Mouse (Mus musculus) cerebellum, postnatal 4 days (tissue): ENCODE measurements at regions not wholly inside any gene's neighbourhood (a gene's known extent, or its start where the extent isn't known, plus 50 kb on each side); places are given as distances from the start of the nearest gene placed in this dataset.
A peak's percentile ranks its signal among the peaks of the same experiment; 100 is the strongest.

Experiments used
- DNase-seq, 2 experiments: peaks; one replicate each; pipeline ENCODE4 v3.0.0; 2022; ENCODE audit warnings: low spot score in 2 of 2, mixed read lengths in 1 of 2

DNA sequence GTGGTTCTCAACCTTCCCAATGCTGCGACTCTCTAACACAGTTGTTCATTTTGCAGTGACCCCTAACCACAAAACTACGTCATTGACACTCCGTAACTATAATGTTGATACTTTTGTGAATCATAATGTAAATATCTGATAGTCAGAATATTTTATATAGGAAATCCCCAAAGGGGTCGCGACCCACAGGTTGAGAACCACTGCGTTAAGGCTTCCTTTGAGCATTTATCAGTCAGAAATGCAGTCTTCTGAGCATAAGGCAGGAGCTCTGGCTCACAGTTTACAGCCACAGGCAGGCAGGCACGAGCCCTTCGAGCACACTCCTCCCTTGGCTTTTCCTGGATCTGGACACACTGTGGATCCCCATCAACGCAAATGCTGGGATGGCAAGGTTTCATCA, 57.0 kb downstream of the Nxnl2 start:
- DNase-seq, result no peak

DNA sequence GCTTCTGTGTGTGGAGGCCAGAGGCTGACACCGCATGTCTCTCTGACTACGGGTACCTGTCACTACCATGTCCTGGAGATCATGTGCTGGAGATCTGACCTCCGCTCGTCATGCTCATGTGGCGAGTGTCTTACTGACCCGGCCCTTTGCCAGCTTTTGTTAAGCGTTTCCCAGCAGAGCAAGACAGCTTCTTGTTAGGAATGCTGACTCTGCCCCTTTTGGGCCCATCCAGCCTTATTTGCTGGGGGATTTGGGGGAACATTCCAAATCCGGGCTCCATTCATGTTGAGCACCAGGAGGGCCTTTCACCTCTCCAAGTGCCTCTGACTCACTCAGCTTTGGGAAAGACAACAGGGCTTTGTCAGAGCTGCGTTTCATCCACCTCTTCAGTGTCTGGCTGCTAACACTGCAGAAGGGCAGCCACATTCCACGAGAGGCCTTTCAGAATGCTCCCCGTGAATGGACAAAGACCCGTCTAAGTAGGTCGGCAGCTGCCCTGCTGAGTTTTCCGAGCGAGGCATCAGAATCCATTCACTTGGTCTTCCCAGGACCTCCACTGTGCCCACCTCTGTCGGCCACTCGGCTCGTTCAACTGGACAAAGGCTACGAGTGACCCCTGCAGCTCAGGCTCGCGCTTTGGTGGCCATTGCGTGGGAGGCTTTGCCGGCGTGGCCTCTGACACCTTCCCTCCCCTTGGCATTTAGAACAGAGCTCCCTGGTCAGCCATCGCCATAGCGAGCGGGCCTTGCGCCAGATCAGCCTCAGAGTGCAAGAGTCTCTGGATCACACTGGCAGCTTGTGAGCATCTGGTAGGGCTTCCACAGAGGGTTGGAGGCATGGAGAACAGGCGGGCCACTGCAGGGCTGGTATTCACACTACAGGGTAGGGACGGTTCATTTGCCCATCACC, 58.3 kb downstream of the Nxnl2 start:
- peak in 1 of 2 experiments; percentile 50 for DNase-seq

DNA sequence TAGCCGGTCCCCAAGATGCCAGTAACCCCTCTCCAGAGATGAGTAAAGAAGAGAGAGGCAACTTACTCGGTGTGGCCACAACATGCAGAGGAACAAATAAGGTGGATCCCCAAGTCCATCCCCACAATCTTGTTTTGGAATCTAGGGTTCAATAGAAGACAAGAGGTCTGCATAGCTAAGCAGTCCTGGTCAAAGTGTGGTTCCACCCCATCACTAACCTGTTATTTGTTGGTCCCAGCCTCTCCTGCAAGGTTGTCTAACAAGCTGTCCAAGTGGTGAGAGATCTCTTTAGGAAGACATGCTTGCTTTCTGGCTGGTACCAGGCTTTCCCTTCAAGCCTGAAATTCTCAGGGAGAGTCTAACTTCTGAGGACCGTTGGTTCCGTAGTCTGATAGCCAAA, 59.0 kb downstream of the Nxnl2 start:
- no peak for DNase-seq

DNA sequence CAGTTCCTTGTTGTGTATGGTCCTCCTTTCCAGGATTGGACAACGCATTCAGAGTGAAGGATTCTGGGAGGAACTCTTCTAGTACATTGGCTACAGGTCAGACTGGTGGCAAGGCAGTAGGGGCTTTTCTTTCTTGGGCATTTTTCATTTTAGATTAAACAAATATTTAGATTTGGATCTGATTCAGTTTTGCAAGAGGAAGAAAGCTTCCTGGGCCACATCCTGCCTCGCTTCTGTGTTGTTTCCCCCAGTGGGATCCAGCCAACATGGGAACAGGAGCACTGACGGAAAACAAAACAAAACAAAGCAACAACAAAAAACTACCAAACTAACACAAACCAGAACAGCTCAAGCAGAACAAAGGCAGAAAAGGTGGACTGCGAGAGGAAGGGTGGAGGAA, 60.8 kb downstream of the Nxnl2 start:
- DNase-seq, result no peak

DNA sequence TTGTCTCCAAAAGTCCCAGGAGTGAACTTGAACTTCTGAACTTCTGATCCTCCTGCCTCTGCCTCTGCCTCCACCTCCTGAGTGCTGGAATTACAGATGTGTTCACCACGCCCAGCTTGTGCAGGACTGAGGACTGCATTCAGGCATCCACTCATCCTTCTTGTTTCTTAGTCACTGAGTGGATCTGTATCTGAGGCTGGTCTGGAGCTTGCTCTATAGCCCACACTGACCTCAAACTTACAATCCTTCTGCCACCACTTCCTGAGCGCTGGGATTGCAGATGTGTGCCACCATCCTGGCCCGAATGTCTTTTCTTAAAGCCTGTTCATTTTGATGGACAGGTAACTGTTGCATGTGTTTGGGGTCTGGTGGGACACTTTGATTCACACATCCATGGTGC, 76.6 kb downstream of the Nxnl2 start:
- DNase-seq, result no peak

DNA sequence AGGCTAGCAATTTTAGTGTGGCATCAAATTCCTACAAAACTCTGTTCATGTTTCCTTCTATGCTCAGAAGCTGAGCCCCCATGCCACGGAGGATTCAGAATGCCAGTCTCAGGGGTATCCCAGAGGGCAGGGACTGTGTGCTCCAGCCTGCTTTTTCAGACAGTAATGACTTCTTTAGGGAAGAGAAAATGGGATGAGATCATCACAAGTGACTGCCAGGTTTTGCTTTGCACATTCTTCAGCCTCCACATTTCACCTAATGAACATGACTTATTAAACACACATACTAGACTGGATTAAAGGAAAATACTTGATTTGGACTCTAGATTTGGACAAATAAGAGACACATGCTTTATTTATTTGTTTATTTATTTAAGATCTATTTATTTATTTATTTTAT, 82.5 kb downstream of the Nxnl2 start:
- no peak for DNase-seq

DNA sequence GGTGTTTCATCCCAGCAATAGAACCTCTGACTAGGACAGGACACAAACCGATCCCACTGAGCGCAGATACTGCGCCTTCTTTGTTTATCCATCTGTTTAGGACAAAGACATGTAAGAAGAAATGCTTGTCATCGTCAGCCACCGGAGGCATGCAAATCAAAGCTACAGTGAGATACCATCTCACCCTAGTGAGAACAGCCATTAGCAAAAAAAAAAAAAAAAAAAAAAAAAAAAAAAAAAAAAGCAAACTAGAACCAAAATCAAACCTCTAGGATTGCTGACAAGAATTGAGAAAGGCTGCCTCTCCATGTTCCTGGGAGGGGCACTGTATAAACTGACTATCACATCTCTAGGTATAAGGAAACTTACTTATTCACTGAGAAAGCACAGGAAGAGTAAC, 84.9 kb downstream of the Nxnl2 start:
- DNase-seq, result no peak

DNA sequence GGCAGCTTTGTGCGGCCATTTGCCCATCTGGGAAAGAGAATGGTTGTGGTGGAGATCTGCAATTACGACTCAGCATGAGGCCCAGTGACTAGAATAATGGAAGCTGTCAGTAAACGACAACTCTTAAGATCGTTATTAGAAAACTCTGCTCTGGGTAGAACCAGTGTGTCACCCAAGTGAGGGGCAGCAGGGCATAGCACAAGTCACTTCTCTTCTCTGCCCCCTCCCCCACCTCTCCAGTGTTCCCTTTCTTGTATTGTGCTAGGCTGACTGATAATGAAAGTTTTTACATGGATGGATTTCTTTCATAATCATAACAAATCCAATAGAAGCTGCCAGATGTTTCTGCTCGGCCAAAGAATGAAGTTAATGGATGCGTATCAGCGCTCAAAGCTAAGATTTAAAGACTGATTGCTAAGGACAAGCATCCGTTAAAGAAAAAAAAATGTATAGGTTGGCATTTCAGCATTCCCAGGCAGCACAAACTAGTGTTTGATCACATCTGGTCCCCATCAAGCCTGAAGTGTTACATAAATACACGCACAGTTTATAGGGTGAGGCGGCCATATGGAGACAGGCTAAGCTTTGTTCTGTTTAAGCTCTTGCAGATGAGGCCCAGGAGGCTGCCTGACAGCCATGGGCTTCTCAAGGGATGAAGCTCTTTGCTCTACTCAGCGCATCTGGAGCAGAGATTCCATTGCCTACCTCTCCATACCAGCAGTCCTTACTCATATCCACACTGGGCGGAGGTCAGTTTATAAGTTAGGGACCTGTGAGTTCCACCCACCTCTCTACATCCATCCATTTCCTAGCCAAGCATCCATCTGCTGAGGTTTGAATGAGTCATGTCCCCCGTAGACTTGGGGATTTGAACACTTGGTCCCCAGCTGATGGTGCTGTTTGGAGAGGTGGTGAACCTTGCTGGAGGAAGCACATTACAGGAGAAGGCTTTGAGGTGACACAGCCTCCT, 88.2 kb downstream of the Nxnl2 start:
- DNase-seq, result no peak

DNA sequence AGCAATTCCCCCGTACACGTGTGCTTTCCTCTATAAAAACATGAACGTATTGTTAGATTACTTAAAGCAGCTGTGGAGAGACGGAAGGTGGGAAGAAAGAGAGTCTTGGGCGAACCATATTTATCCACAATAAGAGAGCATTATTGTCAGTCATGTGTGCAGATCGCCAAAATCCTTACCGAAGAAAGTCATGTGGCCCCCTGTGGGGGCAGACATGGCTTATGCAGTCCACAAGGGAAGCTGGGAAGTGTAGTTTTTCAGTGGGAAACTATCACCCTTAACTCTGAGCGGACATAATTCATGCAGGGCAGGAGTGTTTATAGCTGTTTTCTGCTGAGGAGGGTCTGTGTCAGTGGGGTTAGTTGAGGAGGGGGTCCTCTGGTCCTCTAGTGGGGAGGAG, 90.8 kb downstream of the Nxnl2 start:
- DNase-seq, result no peak

DNA sequence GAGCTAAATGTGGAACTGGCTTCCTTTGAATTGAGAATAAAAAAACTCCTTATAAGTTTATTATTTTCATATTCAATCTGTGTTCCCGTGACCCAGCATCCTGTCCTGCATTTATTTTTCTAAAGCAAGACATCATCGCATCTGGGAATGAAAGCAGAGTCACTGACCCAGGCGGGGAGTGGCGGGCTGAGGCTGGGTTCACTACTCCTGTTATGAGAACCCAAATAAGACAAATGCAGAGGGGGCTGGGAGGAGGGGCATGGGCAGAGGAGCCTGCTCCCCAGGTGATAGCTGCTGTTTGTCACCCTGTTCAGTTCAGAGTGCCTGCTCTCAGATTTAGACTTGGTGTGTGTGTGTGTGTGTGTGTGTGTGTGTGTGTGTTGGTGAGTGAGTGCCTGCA, 102.0 kb downstream of the Nxnl2 start:
- peak in 1 of 2 experiments; percentile 16 for DNase-seq

DNA sequence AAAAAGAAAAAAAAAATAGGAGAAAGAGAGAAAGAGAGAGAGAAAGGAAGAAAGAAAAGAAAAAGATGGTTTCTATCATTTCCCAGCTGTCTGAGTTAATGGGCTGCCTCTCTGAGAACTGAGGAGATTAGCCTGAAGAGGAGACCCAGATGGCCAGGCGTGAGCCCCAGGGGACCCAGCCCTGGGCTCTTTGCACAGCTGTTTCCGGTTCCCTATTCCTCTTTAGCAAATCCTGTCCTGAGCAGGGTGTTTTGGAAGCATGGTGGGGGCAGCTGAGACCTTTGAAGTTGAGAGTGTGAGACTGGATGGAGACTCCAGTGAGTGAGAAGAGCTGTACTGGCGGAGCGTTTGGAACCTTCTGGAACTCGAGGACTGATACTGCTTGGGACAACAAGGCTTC, 103.8 kb downstream of the Nxnl2 start:
- DNase-seq, result no peak

DNA sequence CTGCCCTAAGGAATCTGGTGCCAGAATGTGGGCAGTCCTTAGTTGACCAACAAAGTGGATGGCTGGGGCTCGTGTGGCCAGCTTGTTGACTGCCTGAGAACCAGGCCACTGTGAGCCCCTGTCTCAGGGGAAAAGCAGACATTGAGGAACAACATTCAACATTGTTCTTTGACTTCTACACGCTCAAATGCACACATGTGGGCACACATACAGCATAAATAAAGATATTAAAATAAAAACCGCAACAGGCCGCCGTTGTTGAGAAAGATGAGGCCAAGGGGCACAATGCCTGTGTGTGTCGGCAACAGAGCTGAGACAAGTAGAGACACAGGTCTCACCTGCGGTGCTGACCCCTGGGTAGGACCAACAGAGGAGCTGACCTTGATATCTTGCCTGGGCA, 105.8 kb downstream of the Nxnl2 start:
- no peak for DNase-seq

DNA sequence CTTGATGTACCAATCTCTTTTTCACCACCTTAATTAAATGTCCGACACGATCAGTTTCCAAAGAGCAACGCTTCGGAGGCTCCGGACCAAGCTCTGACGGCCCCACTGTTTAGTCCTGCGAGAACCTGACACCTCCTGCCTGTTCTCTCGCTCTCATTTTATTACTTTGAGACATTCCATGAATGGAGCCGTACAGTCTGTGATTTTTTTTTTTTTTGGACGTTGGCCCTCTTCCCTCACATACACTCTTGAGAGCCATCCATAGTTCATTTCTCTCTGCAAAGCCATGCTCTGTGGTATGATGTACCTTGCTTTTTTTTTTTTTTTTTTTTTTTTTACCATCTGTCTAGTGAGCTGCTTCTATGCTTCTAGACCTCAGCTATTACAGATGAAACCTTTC, 106.7 kb downstream of the Nxnl2 start:
- no peak for DNase-seq

DNA sequence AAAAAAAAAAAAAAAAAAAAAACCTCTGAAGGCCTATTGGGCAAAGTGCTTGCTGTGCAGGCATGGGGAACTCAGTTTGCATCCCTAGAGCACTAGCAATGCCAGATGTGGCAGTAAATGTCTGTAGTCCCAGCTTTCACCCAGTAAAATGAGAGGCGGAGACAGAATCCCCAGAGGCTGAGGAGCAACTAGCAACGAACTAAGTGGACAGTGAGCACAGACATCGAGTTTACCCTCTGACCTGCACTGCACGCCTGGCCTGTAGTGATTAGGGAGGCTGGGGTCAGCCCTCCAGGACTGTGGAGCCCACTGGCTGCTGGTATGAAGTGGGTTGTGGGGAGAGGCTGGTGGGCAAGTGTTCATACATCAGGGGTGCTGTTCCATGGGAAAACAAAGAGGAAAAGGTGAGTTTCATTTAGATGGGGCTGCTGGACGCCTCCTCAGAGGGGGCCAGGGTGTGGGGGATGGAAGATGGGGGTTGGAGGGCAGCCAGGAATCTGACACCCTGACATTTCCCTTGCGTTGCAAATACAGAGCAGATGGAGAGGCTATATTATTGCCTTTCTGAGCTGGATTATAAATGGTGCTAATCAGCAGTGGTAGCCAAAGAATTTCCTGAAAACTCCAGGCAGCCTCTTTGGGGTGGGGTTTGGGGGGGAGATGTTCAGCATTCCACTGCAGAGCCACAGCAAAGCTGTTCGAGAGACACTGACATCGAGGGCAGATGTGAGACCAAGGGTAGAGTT, 109.0 kb downstream of the Nxnl2 start:
- no peak for DNase-seq

DNA sequence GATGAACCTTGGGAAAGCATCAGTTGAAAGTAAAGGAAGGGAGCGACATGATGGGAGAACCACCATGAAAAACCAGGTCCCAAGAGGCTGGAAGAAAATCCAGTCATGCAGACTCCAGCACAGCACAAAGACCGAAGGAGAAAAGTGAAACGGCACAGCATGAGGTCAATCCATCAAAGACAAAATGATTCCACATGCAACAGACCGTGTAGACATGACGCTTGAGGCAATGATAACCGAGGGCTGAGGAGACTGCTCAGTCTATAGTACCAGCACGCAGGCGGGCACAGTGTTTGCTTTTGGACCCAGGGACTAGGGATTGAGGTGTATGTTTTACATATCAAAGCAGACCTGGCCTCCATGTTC, 109.5 kb downstream of the Nxnl2 start:
- no peak for DNase-seq

DNA sequence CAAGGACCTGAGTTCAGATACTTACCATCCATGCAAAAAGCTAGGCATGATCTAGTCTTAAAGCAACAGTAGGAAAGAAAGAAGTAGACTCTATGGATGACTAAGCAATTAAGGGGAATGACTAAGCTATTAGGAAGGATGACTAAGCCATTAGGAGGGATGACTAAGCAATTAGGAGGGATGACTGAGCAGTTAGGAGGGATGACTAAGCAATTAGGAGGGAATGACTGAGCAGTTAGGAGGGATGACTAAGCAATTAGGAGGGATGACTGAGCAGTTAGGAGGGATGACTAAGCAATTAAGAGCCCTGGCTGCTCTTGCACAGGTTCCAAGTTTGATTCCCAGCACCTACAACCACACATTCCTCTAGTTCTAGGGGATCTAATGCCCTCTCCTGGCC, 113.9 kb downstream of the Nxnl2 start:
- no peak for DNase-seq

DNA sequence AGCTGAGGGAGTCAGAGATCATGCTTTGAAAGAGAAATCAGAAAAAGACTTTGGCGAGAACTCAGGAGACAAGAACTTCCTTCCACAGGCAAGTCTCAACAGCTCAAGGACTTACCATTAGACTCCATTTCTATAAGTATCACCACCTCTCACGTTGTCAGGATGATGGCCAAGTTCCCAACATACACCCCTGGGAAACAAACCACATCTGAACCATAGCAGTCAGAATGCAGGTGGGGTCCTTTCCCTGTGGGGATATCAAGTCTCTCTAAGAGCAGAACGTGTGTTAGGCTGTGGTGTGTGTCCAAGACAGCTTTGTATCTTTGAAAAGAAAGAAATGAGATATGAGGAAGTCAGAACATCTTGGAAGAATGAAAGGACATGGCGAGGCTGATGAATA, 118.6 kb downstream of the Nxnl2 start:
- no peak for DNase-seq

DNA sequence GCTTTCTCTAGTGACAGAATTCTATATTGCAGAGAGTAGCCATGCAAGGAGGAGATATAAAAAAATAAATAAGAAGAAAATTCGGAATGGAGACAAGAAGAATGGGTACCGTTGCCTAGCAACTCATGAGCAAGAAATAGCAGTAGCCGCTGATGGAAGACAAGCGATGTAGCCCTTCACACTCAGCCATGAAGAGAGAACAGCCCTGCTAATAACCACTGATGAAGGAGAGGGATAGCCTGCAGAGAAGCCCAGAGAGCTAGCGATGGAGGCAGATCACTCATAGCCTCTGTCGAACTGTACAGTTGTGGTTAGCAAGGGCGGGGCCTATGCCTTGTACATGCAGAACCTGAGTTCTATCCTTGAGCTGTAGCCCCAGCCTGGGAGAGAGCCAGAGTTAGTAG, 118.4 kb upstream of the S1pr3 start:
- DNase-seq, result no peak

DNA sequence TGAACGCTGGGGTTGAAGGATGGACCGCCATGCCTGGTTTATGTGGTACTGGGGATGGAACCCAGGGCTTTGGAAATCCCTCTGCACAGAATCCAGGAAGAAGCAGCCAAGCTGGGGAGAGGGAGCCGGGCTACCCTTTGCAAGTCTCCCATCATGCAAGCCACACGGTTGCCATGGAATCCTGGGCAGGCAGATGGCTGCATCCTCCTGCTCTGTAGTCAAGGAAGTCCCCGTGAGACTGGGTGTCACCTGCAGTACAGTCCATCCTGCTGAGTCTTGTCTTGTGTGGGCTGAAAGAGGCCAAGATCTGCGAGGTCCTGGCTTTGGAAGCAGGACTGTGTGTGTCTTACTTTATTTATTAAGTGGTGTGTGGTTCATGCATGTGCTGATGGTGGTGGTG, 117.5 kb upstream of the S1pr3 start:
- no peak for DNase-seq

DNA sequence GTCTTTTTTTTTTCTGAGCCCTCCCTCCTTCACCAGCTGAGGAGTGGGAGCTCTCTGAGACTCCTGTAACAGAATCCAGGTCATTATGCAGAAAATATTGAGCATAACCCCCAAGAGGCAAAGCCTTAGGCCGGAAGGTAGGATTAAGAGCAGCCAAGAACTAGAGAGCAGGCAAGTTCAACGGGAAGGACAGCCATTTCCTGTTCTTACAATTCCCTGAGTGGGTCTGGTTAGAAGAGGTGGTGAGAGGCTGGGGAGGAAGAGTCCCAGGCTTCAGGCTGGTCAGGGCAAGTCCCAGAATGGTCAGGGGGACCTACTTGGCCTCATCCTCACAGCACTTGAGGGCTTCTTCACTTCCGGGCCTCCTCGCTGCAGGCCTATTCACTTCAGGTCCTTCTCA, 115.4 kb upstream of the S1pr3 start:
- DNase-seq, result no peak

DNA sequence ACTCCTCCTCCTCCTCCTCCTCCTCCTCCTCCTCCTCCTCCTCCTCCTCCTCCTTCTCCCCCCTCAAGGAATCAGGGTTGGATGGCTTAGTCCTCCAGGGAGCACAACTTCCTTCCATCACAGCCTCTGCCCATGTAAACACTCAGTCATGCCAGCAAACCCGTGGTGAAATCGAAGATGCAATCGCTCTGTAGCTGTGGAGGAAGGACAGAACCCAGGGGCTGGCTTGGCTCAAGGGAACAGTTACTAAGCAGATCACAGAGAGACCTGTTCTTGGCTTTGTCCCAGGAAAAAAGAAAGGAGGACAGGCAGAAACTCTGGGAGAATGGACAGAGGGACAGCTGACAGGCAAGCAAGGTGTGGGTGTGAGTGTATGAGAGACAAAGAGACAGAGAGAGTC, 112.6 kb upstream of the S1pr3 start:
- DNase-seq, result no peak

DNA sequence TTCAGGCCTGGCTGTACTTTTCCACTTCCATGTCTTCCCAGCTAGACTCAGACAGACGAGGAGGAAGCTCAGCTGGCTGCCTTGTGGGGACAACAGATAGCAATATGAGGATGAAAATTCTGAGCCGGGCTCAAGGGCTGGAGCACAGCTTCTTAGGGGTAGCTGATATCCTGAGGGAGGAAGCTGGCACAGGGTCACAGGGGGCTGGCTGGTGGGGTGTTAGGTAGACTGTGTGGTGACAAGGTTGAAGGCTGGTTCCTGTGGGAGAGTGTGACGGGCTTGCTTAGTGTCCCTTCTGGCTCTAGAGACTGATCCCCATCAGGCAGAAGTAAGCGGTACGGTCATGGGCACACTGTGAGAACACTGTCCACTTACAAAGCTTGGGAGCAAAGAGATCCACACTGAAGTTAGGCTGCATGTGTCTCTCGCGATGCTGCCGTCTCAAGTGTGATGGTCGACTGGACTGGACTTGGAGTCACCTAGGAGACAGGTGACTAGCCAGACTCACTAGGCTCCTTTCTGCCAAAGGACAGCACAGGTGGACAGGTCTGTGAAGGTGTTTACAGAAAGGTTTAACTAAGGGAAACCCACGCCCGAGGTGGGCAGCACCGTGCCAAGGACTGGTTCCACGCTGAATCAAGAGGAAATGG, 111.1 kb upstream of the S1pr3 start:
- DNase-seq, result no peak
